In the genomic region with DNA sequence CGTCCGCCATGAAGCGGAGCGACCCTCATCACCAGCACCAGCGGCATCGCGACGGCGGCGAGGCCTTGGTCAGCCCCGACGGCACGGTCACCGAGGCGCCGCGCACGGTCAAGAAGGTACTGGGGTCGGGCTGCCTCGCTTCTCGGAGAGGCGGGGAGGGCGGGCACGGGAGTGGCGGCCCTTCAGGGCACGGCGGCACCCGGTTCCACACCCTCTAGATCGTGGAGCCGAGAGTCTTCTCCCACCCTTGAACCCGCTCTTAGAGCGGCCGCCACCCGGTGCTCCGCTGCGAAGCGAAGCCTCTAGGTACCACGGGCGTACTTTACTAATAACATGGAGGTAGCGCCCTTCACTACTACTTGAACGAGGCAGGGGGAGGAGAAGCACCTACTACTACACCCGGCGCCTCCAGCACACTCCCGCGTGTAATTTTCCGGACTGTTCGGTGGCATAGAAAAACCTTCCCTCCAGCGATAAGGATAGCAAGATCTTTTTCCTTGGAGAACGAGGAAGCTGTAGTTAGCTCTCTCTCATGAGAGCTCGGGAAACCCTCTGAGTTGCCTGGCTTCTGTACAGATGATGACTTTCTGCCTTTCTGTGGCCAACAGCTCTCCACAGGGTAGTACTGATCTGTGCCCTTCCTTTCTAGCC, we compare ENCODE assay signal across 8 mouse cellular contexts. TPM values are rescaled to one million over a fixed set of nuclear protein-coding genes. Genes with fewer than 3 reads are reported as not detected.
DNase-seq lines count a peak whose midpoint lies in the region; ATAC-seq and TF ChIP-seq lines count a peak whose summit lies in the region.

No protein-coding gene starts in this region.

- H3K4me1 ChIP-seq in ES-Bruce4 (ENCODE audit: control insufficient read depth, insufficient read depth, low read length): no peaks in the 10 kb centered on the region
- peaks cover 0 to 7% of the 10 kb centered on the region in 2 experiments; a peak in 2 of 4 replicates for H3K4me1 ChIP-seq in heart, embryonic 14.5 days (ENCODE audit: control insufficient read depth in 2 of 2, insufficient read depth in 2 of 2, low read length in 2 of 2)
- peaks cover 33% of the 10 kb centered on the region for H3K4me1 ChIP-seq in megakaryocyte, embryonic 14.5 days

- H3K9ac ChIP-seq in ES-Bruce4 (ENCODE audit: low read depth, poor library complexity, severe bottlenecking): peak overlapping the region; percentile 85
- H3K9ac ChIP-seq in heart, embryonic 14.5 days (ENCODE audit: low read length): peak overlapping the region; percentile 93

- TF ChIP-seq CTCF in ES-Bruce4 (IDR thresholded peaks at IDR 0.05; ENCODE audit: low read depth, low read length): no peak

- DNase-seq in cerebellum, adult 8-10 months: peak; percentile 47
- DNase-seq in cerebellum, postnatal 4 days (ENCODE audit: low spot score in 2 of 2): no peak
- DNase-seq in embryo, embryonic 11.5 days (ENCODE audit: low read depth, low spot score): peak; percentile 16
- DNase-seq in kidney, postnatal 36 days: peak; percentile 32 to 64
- DNase-seq in spleen, postnatal 36 days (ENCODE audit: low spot score in 2 of 2): peak; percentile 31 to 45

- no peaks in the 10 kb centered on the region for H3K36me3 ChIP-seq in ES-Bruce4 (ENCODE audit: control insufficient read depth, insufficient read depth, low read length, poor library complexity, severe bottlenecking)
- no peaks in the 10 kb centered on the region for H3K36me3 ChIP-seq in heart, embryonic 14.5 days (ENCODE audit: control insufficient read depth, insufficient read depth, low read length)
- H3K36me3 ChIP-seq in megakaryocyte, embryonic 14.5 days (replicated peaks; ENCODE audit: low read length): no peaks in the 10 kb centered on the region

- no peak overlapping the region for H3K27ac ChIP-seq in ES-Bruce4 (ENCODE audit: insufficient read depth, low read length)
- H3K27ac ChIP-seq in heart, embryonic 14.5 days (replicated peaks in 1 of 2; ENCODE audit: control insufficient read depth in 1 of 2, insufficient read depth in 1 of 2, low read depth in 2 of 2, low read length in 2 of 2): peak overlapping the region; percentile 74 to 88

- peak overlapping the region; percentile 68 for H3K4me2 ChIP-seq in heart, embryonic 14.5 days (ENCODE audit: low read length)

- no peaks in the 10 kb centered on the region for H3K27me3 ChIP-seq in ES-Bruce4 (ENCODE audit: control insufficient read depth, insufficient read depth, low read length, poor library complexity, severe bottlenecking)
- H3K27me3 ChIP-seq in heart, embryonic 14.5 days (ENCODE audit: control insufficient read depth, insufficient read depth, low read length): no peaks in the 10 kb centered on the region
- peaks cover 13% of the 10 kb centered on the region for H3K27me3 ChIP-seq in megakaryocyte, embryonic 14.5 days (replicated peaks)

- TF ChIP-seq EP300 in ES-Bruce4 (IDR thresholded peaks at IDR 0.05; ENCODE audit: insufficient read depth, low read depth, low read length): no peak

- WGBS in heart, embryonic 14.5 days: under 1% methylated on average over 48 of the region's 50 CpGs

- H3K9me3 ChIP-seq in ES-Bruce4 (replicated peaks; ENCODE audit: control insufficient read depth, insufficient read depth, low read length, poor library complexity, severe bottlenecking): no peaks in the 10 kb centered on the region
- H3K9me3 ChIP-seq in heart, embryonic 14.5 days (ENCODE audit: control insufficient read depth, low read length): no peaks in the 10 kb centered on the region
- no peaks in the 10 kb centered on the region for H3K9me3 ChIP-seq in megakaryocyte, embryonic 14.5 days

- peak overlapping the region; percentile 96 for H3K4me3 ChIP-seq in ES-Bruce4 (ENCODE audit: low read depth, low read length)
- H3K4me3 ChIP-seq in heart, embryonic 14.5 days (ENCODE audit: control insufficient read depth in 1 of 2, insufficient read depth in 1 of 2, low read depth in 1 of 2, low read length in 2 of 2): peak overlapping the region; percentile 87 to 94
- H3K4me3 ChIP-seq in megakaryocyte, embryonic 14.5 days (replicated peaks): peak overlapping the region; percentile 97

- no peak for TF ChIP-seq POLR2A in ES-Bruce4 (IDR thresholded peaks at IDR 0.05; ENCODE audit: insufficient read depth, low read length)

- ATAC-seq in heart, embryonic 14.5 days (ENCODE audit: insufficient number of reproducible peaks, insufficient read depth, low FRiP score, low read depth): peak; percentile 59

RNA-seq across cellular contexts. Expression of a gene that starts 1.1 kb away (rescaled TPM):
- 37.2 and 41.3 TPM in 2 replicates for polyA plus RNA-seq in ES-Bruce4 (2011; ENCODE audit: insufficient read depth, insufficient read length, low read depth, missing spikeins)
- 10.5 and 11.7 TPM in 2 replicates for polyA plus RNA-seq in heart, embryonic 14.5 days (2014; fragmentation: Nextera tagmentation; extraction: Ambion mirVana)
- polyA plus RNA-seq in megakaryocyte, embryonic 14.5 days (2012; ENCODE audit: insufficient read depth, low replicate concordance): 3.1 and 19.8 TPM in 2 replicates

RNA-seq across cellular contexts. Expression of a gene that starts 33.6 kb away (rescaled TPM):
- 26.5 and 28.2 TPM in 2 replicates for polyA plus RNA-seq in ES-Bruce4 (2011; ENCODE audit: insufficient read depth, insufficient read length, low read depth, missing spikeins)
- 18.8 and 22.1 TPM in 2 replicates for polyA plus RNA-seq in heart, embryonic 14.5 days (2014; fragmentation: Nextera tagmentation; extraction: Ambion mirVana)
- 2.3 and 5.3 TPM in 2 replicates for polyA plus RNA-seq in megakaryocyte, embryonic 14.5 days (2012; ENCODE audit: insufficient read depth, low replicate concordance)

Comparison
In these comparisons a context has a peak if more than half of its experiments do, and no peak if none do; other contexts are left out.
1. DNase-seq: peak in cerebellum, adult 8-10 months (single experiment), embryo, embryonic 11.5 days (single experiment), kidney, postnatal 36 days (2 of 2) and spleen, postnatal 36 days (2 of 2); none in cerebellum, postnatal 4 days (0 of 2).
2. Peak in every context shown above with its lines, with median percentiles within 50 percentile points of each other: H3K4me3 ChIP-seq.